Mouse (Mus musculus) macrophage (primary cell): ENCODE results near the gene Obscn. TPM values are rescaled to one million over a fixed set of nuclear protein-coding genes. Genes with fewer than 3 reads are reported as not detected.

Experiments used
- H3K27ac ChIP-seq: fragments of 350-480 bp; formaldehyde crosslinking; 2 replicates; pipeline ENCODE4 v1.9.0; 2021
- H3K36me3 ChIP-seq: fragments of 350-480 bp; formaldehyde crosslinking; 2 replicates; pipeline ENCODE4 v1.9.0; 2021; ENCODE audit errors: inconsistent target
- H3K4me3 ChIP-seq: fragments of 350-480 bp; formaldehyde crosslinking; 2 replicates; pipeline ENCODE4 v1.9.0; 2021; ENCODE audit errors: inconsistent target
- H3K79me2 ChIP-seq: fragments of 350-480 bp; formaldehyde crosslinking; 2 replicates; pipeline ENCODE4 v1.9.0; 2021; ENCODE audit errors: inconsistent target
- WGBS: methylation state at CpG from one replicate; pipeline ENCODE4 v1.1.7; 2026; ENCODE audit warnings: inconsistent platforms; ENCODE audit not compliant: missing documents; 5-methylcytosine and 5-hydroxymethylcytosine counted together
- polyA plus RNA-seq: library from polyadenylated mRNA; stranded (reverse); fragments of 250-400 nt; gene quantifications from 3 replicates; pipeline ENCODE4 v1.2.4, GENCODE M21; 2018; ENCODE audit warnings: inconsistent platforms

Gene Obscn
- polyA plus RNA-seq, 1 experiment from 2014 or later: 0.01 TPM

- no peaks in the 10 kb centered on the region for H3K36me3 ChIP-seq
- H3K79me2 ChIP-seq: no peaks in the 10 kb centered on the region
- H3K4me3 ChIP-seq: no peak overlapping the region
- H3K27ac ChIP-seq: no peak overlapping the region
- WGBS: 75% methylated on average over 2 of the region's 3 CpGs
Measured at GRCm38 (mm10) chr11:59132065-59132464, 4.1 kb downstream of the Obscn start.

- Histone ChIP-seq H3K79me2 (no peaks in the 10 kb centered on the region), H3K36me3 (no peaks in the 10 kb centered on the region), H3K4me3 (no peak overlapping the region), H3K27ac (no peak overlapping the region)
- WGBS: 74% methylated on average over 18 of the region's 18 CpGs
Measured at GRCm38 (mm10) chr11:59131348-59131919, 4.8 kb downstream of the Obscn start.

GRCm38 (mm10) chr11:59130782-59131181 lies 5.4 kb downstream of the Obscn start:
- WGBS: 51% methylated on average over 9 of the region's 9 CpGs
- H3K79me2 ChIP-seq: no peaks in the 10 kb centered on the region
- no peak overlapping the region for H3K27ac ChIP-seq
- H3K4me3 ChIP-seq: no peak overlapping the region
- no peaks in the 10 kb centered on the region for H3K36me3 ChIP-seq

GRCm38 (mm10) chr11:59105945-59106344 lies 30.3 kb downstream of the Obscn start:
- no peaks in the 10 kb centered on the region for H3K79me2 ChIP-seq
- no peak overlapping the region for H3K4me3 ChIP-seq
- no peaks in the 10 kb centered on the region for H3K36me3 ChIP-seq
- no peak overlapping the region for H3K27ac ChIP-seq
- WGBS: 93% methylated on average over 2 of the region's 5 CpGs

- 69% methylated on average over 3 of the region's 3 CpGs for WGBS
- Histone ChIP-seq H3K27ac (no peak overlapping the region), H3K36me3 (no peaks in the 10 kb centered on the region), H3K79me2 (no peaks in the 10 kb centered on the region), H3K4me3 (no peak overlapping the region)
Measured at GRCm38 (mm10) chr11:59102324-59102723, 33.9 kb downstream of the Obscn start.

- Histone ChIP-seq H3K79me2 (no peaks in the 10 kb centered on the region), H3K36me3 (no peaks in the 10 kb centered on the region), H3K4me3 (no peak overlapping the region), H3K27ac (no peak overlapping the region)
- 32% methylated on average over 2 of the region's 2 CpGs for WGBS
Measured at GRCm38 (mm10) chr11:59098339-59098738, 37.9 kb downstream of the Obscn start.

- Histone ChIP-seq H3K36me3 (no peaks in the 10 kb centered on the region), H3K27ac (no peak overlapping the region), H3K79me2 (no peaks in the 10 kb centered on the region), H3K4me3 (no peak overlapping the region)
- 71% methylated on average over 5 of the region's 5 CpGs for WGBS
Measured at GRCm38 (mm10) chr11:59097770-59098169, 38.4 kb downstream of the Obscn start.

GRCm38 (mm10) chr11:59094213-59094612 lies 42.0 kb downstream of the Obscn start:
- no peak overlapping the region for H3K4me3 ChIP-seq
- no peak overlapping the region for H3K27ac ChIP-seq
- no peaks in the 10 kb centered on the region for H3K79me2 ChIP-seq
- 69% methylated on average over 4 of the region's 4 CpGs for WGBS
- H3K36me3 ChIP-seq: no peaks in the 10 kb centered on the region

GRCm38 (mm10) chr11:59087581-59087980 lies 48.6 kb downstream of the Obscn start:
- Histone ChIP-seq H3K4me3 (no peak overlapping the region), H3K36me3 (no peaks in the 10 kb centered on the region), H3K27ac (no peak overlapping the region), H3K79me2 (no peaks in the 10 kb centered on the region)
- 93% methylated on average over 10 of the region's 10 CpGs for WGBS

GRCm38 (mm10) chr11:59085200-59085599 lies 51.0 kb downstream of the Obscn start:
- H3K4me3 ChIP-seq: no peak overlapping the region
- WGBS: 89% methylated on average over 6 of the region's 6 CpGs
- no peaks in the 10 kb centered on the region for H3K79me2 ChIP-seq
- H3K27ac ChIP-seq: no peak overlapping the region
- no peaks in the 10 kb centered on the region for H3K36me3 ChIP-seq

- Histone ChIP-seq H3K27ac (no peak overlapping the region), H3K4me3 (no peak overlapping the region), H3K79me2 (no peaks in the 10 kb centered on the region), H3K36me3 (no peaks in the 10 kb centered on the region)
- 62% methylated on average over 3 of the region's 3 CpGs for WGBS
Measured at GRCm38 (mm10) chr11:59083125-59083524, 53.1 kb downstream of the Obscn start.

GRCm38 (mm10) chr11:59078311-59078710 lies 57.9 kb downstream of the Obscn start:
- Histone ChIP-seq H3K36me3 (no peaks in the 10 kb centered on the region), H3K4me3 (no peak overlapping the region), H3K79me2 (no peaks in the 10 kb centered on the region), H3K27ac (no peak overlapping the region)
- WGBS: 85% methylated on average over 11 of the region's 11 CpGs

GRCm38 (mm10) chr11:59070321-59070720 lies 65.9 kb downstream of the Obscn start:
- no peaks in the 10 kb centered on the region for H3K79me2 ChIP-seq
- no peak overlapping the region for H3K27ac ChIP-seq
- H3K36me3 ChIP-seq: no peaks in the 10 kb centered on the region
- WGBS: 94% methylated on average over 2 of the region's 2 CpGs
- H3K4me3 ChIP-seq: no peak overlapping the region

- H3K36me3 ChIP-seq: no peaks in the 10 kb centered on the region
- H3K4me3 ChIP-seq: no peak overlapping the region
- no peaks in the 10 kb centered on the region for H3K79me2 ChIP-seq
- 91% methylated on average over 8 of the region's 8 CpGs for WGBS
- no peak overlapping the region for H3K27ac ChIP-seq
Measured at GRCm38 (mm10) chr11:59068922-59069321, 67.3 kb downstream of the Obscn start.

GRCm38 (mm10) chr11:59068433-59068832 lies 67.8 kb downstream of the Obscn start:
- no peaks in the 10 kb centered on the region for H3K79me2 ChIP-seq
- H3K36me3 ChIP-seq: no peaks in the 10 kb centered on the region
- H3K4me3 ChIP-seq: no peak overlapping the region
- H3K27ac ChIP-seq: no peak overlapping the region
- WGBS: 67% methylated on average over 1 of the region's 1 CpGs

GRCm38 (mm10) chr11:59067921-59068320 lies 68.3 kb downstream of the Obscn start:
- no peak overlapping the region for H3K4me3 ChIP-seq
- H3K79me2 ChIP-seq: no peaks in the 10 kb centered on the region
- 88% methylated on average over 9 of the region's 9 CpGs for WGBS
- no peak overlapping the region for H3K27ac ChIP-seq
- H3K36me3 ChIP-seq: no peaks in the 10 kb centered on the region
